Mouse (Mus musculus): ENCODE results near the gene Agap1.

Agap1 gene

GRCm38 (mm10) chr1:89823036-89823435 lies 368.4 kb downstream of the Agap1 start:
- no peak for DNase-seq (ENCODE audit: low read depth in 2 of 2, low spot score in 2 of 2)

- DNase-seq (ENCODE audit: low read depth in 2 of 2, low spot score in 2 of 2) = no peak
Measured at GRCm38 (mm10) chr1:89827051-89827450, 372.4 kb downstream of the Agap1 start.

GRCm38 (mm10) chr1:89831095-89831494 lies 376.5 kb downstream of the Agap1 start:
- no peak for DNase-seq (ENCODE audit: low read depth in 2 of 2, low spot score in 2 of 2)

- DNase-seq (ENCODE audit: low read depth in 2 of 2, low spot score in 2 of 2) = no peak
Measured at GRCm38 (mm10) chr1:89844064-89844463, 389.5 kb downstream of the Agap1 start.

- DNase-seq (ENCODE audit: low read depth in 2 of 2, low spot score in 2 of 2) = no peak
Measured at GRCm38 (mm10) chr1:89845487-89845886, 390.9 kb downstream of the Agap1 start.

GRCm38 (mm10) chr1:89846148-89846547 lies 391.5 kb downstream of the Agap1 start:
- DNase-seq (ENCODE audit: low read depth in 2 of 2, low spot score in 2 of 2) = no peak

DNA sequence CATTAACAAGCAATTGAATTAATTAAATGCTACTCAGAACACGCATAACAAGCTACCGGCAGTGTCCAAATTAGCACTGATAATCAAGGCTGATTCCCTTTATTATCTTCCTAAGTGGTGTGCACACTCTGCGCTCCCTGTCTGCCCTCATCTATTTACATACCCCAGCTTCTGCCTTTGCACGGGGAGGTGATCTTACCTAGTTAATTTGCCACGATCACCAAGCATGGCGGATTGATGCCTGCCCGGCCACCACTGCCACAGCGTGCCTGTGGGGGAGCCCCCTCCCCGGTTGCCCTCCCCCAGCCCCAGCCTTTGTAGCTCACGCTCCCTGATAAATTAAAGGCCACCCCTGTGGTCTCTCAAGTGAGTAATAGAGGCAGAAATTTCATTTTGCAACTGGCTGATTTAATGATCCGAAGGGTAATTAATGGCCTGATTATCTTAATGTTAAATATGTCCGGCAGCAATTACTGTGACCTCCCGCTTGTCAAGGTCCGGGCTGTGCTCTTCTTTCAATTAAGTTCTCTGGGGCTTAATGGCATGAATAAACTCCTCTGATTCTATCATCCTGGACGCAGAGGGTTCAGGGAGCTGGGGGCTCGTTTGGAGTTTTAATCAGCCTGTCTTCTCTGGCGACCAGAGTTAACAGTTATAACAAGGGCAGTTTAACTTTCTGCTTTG lies 393.9 kb downstream of the Agap1 start:
- DNase-seq (ENCODE audit: low read depth in 2 of 2, low spot score in 2 of 2) = no peak

DNA sequence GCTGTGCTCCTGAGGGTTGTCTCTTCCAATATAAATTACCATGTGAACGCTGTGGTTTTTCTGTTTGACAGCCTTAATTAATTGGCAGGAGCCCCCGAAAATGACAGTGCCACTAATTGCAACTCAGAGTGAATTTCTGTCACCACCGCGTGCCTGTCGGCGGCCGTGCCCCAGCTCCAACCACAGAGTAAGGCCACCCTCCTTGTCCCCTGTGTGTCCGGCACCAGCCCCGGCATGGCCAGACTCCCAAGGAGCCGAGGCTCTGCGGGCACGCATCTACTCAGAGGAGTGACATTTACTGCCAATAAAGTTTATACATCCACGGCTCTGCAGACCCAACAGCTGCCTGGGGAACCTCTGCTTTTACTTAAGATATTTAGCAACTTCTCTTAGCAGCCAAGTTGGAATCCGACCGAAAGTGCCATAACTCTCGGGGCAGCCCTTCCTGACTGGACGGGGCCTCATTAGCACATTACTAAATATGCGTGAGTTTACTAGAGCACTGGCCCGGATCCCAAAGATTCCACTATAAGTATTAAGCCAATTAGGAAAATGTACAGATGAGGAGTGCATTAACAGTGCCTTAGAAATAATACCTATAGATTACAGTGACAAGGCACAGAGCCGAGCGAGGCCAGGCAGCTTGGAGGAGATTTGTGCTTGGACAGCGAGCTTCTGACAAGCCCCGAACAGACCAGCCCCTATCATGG lies 394.7 kb downstream of the Agap1 start:
- no peak for DNase-seq (ENCODE audit: low read depth in 2 of 2, low spot score in 2 of 2)

DNA sequence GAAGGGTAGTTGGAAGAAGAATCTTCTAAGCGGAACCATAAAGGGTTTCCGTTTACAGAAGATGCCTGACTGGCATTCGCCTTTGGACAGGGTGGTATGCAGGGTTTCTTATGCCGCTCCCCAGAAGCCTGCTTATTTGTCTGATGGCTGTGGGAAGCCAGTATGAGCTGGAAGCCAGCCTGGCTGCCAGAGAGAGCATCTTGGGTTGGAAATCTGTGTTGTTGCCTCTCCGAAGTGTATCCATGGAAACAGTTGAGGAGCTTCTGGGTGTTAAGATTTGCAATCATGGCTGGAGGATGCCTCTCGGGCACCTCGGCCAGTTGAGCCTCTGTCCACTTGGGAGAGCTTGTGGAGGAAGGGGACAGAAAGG lies 395.2 kb downstream of the Agap1 start:
- no peak for DNase-seq (ENCODE audit: low read depth in 2 of 2, low spot score in 2 of 2)

GRCm38 (mm10) chr1:89850681-89851414 lies 396.2 kb downstream of the Agap1 start:
- no peak for DNase-seq (ENCODE audit: low read depth in 2 of 2, low spot score in 2 of 2)

GRCm38 (mm10) chr1:89859182-89859581 lies 404.6 kb downstream of the Agap1 start:
- DNase-seq (ENCODE audit: low read depth in 2 of 2, low spot score in 2 of 2) = no peak

GRCm38 (mm10) chr1:89860017-89860730 lies 405.6 kb downstream of the Agap1 start:
- DNase-seq (ENCODE audit: low read depth in 2 of 2, low spot score in 2 of 2) = no peak

- no peak for DNase-seq (ENCODE audit: low read depth in 2 of 2, low spot score in 2 of 2)
Measured at GRCm38 (mm10) chr1:89865787-89866186, 411.2 kb downstream of the Agap1 start.

- no peak for DNase-seq (ENCODE audit: low read depth in 2 of 2, low spot score in 2 of 2)
Measured at GRCm38 (mm10) chr1:89867847-89868246, 413.2 kb downstream of the Agap1 start.

GRCm38 (mm10) chr1:89870134-89870905 lies 415.7 kb downstream of the Agap1 start:
- DNase-seq (ENCODE audit: low read depth in 2 of 2, low spot score in 2 of 2) = no peak

DNA sequence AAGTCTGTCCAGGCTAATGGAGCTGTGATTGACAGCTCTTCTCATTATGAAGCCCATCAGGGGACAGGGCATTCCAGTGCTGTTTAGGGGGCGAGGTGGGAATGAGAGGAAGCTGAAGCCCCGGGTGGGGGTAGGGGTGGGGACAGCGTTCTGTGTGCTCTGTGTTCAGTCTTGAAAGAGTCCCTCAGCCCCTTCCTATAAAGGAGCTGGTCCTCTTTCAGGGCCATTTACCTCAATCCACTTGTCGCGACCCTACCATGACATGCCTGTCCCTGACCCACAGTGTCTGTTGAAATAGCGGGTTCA lies 416.3 kb downstream of the Agap1 start:
- no peak for DNase-seq (ENCODE audit: low read depth in 2 of 2, low spot score in 2 of 2)

DNA sequence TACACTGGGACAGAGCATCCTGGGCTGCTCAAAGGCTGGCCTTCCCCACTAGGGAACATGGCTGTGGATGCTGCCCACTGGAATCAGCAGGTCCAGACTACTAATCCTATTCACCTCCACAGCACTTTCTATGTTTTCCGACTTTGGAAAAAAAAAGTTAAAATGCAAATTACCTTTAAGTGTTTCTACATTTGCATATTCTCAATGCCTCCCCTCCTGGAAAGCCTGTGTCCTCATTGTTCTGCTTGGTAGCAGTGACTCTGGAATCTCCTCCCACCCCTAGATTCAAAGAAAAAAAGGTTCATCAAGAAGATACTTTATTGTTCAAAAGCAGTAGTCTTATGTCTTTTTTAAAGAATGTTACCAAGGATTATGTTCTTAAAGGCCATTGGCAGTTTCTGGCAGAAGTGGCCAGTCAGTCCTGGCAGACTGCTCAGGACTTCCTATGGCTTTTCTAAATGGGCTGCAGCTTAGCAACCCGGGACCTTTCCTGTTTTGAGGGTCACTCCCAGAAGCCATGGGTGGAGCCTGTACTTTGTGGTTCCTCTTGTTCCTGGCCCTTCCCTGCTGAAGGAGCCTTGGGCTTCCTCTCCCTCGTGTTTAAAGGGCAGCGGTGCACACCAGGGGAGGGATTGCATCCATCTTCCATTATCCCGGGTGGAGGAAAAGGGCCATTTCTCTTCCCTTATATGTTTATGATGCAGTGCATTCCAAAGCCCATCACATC lies 421.9 kb downstream of the Agap1 start:
- no peak for DNase-seq (ENCODE audit: low read depth in 2 of 2, low spot score in 2 of 2)

DNA sequence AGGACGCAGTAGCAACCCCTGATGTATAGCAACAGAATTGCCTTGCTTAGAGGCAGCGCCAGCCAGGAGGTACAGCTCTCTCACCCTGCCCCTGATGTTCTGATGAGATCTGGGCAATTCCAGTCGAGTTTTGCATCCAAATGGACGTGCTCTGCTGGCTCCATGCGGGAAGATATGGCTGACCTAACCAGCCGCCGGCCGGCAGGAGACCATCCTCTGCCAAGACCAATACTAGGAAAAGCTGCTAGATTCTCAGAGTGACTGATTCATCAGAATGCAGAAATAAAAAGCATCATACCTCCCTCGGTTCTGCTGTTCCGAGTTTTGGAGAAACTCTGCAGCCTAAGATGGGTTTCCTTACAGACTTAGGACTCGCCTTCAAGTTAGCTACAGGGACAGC lies 423.9 kb downstream of the Agap1 start:
- DNase-seq (ENCODE audit: low read depth in 2 of 2, low spot score in 2 of 2) = no peak

- DNase-seq (ENCODE audit: low read depth in 2 of 2, low spot score in 2 of 2) = no peak
Measured at GRCm38 (mm10) chr1:89880193-89880592, 425.6 kb downstream of the Agap1 start.

DNA sequence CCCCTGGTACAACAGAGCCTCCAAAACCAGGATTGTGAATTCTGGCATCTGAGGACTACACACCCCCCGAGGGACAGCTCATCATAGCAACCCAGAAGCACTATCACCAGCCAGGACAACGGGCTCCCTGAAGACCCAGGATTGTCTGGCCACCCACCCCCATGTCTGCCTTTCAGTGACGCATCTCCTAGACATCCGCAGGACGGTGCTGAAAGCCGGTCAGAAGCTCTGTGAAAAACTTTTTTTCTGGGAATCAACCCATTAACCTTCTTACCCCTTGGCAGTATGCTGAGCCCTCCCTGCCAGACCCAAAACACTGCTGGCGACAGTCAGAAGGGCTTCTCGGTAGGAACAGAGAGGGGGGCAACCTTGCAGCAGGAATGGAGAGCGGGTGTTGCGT lies 426.2 kb downstream of the Agap1 start:
- DNase-seq (ENCODE audit: low read depth in 2 of 2, low spot score in 2 of 2) = no peak

Data from CD8-positive naive resting alpha-beta T cell, adult 2 months (primary cell).